Mouse (Mus musculus): ENCODE measurements around the gene Pnmal1. TPM values are rescaled to one million over a fixed set of nuclear protein-coding genes. Genes with fewer than 3 reads are reported as not detected.

Gene Pnmal1
- 100 to 1,000 TPM; 103 to 121 TPM for total RNA-seq (2021)
- long read RNA-seq, experiment 1, full-length matches to known transcripts, result 68 of 88 reads
- long read RNA-seq, experiment 1, partial matches to known transcripts, result 7 of 88 reads
- long read RNA-seq, experiment 1, other reads (novel, unspliced or antisense), result 13 of 88 reads
- long read RNA-seq, experiment 2, full-length matches to known transcripts, result 86 of 120 reads
- long read RNA-seq, experiment 2, partial matches to known transcripts, result 14 of 120 reads
- long read RNA-seq, experiment 2, other reads (novel, unspliced or antisense), result 20 of 120 reads

DNA sequence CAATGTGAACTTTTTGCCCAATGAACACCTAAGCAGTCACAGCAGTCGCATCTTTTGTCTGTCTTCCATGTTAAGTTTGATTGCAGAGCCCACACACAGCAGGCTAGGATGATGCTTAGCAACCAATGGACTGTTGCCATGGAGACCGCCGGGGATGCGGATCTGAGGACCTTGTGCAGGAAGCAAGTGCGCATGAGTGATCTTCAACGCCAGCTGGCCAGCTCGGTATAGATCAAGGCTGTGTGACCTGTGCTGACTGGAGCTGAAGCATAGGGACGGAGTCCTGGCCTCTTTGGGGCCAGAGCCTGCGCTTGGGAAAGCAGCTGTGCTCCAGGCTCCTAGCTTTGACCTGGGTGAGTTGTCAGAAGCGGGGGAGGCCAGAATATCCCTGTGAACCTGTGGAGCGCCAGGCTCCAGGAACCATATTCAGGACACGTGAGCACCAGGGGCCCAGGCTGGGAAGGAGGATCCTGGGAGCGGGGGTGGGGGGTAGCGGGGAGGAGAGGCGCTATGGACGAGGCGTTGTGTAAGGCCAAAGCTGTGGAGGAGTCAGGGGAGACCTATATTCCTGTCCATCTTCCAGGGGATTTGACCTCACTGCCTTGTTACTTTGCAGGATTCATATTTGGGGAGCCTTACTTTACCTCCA lies at the start of gene Pnmal1:
Gene Pnmal1 (plus strand): TSS at position 141 of the 649 bp plus-strand sequence.
- peak within 1 kb of the TSS; percentile 99 for H3K27ac ChIP-seq
- peak; percentile 93 to 95 for DNase-seq (ENCODE audit: low spot score in 2 of 2)
- TF ChIP-seq CTCF (conservative IDR thresholded peaks at IDR 0.05), result no peak
- H3K4me3 ChIP-seq, result peak within 1 kb of the TSS; percentile 71

DNA sequence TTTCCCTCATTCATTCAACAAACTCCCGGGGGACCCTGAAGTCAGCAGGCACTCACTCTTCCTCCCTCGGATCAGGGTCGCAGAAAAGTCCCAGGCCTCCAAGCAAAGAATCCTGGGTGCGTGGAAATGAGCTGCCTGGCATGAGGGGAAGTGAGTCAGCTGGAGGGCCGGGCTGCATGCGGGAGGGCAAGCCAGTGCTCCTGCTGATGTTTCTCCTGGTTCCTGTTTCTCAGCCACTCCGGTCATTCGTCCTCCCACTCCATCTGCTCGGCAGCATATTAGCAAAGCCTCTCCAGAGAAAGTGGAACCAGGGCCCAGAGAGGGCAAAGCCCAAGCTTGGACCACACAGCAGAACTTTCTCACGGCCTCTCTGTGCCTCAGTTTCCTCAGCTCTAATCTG lies 49.6 kb upstream of the Pnmal1 start:
- DNase-seq (ENCODE audit: low spot score in 2 of 2), result no peak
- no peak overlapping the region for H3K4me3 ChIP-seq
- H3K27ac ChIP-seq, result no peak overlapping the region
- TF ChIP-seq CTCF (conservative IDR thresholded peaks at IDR 0.05), result no peak

DNA sequence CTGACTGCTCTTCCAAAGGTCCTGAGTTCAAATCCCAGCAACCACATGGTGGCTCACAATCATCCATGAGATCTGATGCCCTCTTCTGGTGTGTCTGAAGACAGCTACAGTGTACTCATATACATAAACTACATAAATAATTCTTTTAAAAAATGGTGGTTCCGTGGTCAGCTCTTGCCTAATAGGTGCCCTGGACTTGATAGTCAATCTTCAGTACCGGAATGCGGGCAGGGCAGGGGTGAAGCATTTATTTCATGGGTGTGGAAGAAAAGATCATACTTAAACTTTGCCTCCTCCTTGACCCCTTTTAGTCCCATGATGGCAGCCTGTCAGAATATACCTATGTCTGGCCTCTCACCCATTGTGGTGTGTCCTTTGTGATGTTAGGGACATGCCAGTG lies 47.6 kb upstream of the Pnmal1 start:
- no peak overlapping the region for H3K27ac ChIP-seq
- DNase-seq (ENCODE audit: low spot score in 2 of 2), result no peak
- 0 out of 2 replicates have a peak, but pooled peaks have one; percentile 8 for TF ChIP-seq CTCF (conservative IDR thresholded peaks at IDR 0.05)

DNA sequence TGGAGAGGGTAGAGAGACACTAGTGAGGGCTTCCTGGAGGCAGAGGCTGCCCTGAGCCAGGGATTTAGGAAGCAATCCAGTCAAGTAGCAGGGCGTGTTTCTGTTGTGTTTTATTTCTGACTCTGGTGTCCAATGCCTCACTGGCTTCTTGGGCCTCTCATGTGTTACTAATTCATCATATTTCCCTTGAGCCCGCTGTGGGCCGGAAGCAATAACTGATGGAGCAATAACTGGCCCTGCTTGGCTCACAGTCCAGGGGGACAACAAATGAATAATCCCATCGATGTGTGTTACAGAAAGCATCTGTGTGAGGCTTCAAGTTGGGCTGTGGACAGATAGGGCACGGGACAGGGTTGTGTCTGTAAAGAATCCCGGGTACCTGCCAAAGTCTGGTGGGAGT lies 47.1 kb upstream of the Pnmal1 start:
- no peak overlapping the region for H3K27ac ChIP-seq
- DNase-seq (ENCODE audit: low spot score in 2 of 2), result no peak
- H3K4me3 ChIP-seq, result no peak overlapping the region
- TF ChIP-seq CTCF (conservative IDR thresholded peaks at IDR 0.05), result no peak

More for the DNA sequence above, 47.6 kb upstream of the Pnmal1 start:
- H3K4me3 ChIP-seq, result no peak overlapping the region

DNA sequence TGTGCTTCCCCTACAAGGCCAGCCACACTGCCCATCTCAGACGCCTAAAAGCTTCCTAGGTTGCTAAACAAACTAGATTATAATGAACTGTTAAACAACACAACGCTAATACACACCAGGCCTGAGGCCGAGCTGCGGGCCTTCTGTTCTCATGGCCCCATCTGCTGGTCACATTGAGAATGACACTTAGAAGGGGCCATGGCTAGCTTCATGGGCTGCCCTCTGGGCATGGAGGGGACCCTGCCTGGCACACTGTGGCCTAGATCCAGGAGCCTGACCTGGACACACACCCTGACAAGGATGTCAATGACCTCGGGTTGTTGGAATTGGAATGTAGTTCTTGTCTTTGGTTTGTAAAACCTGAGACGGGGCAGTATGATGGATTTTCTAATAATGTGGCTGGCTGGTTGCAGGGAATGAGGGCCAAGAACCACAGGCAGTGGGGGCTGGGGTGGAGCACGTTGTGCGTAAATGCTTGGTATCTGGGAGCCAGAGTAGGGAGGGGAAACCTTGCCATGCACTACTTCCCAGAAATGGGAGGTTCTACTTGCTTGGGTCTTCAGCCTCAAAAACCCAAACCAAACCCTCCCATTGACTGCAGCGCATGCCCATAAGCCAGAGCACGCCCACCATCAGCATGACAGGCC lies 45.5 kb upstream of the Pnmal1 start:
- peak in 1 of 2 experiments; percentile 81 for DNase-seq (ENCODE audit: low spot score in 2 of 2)
- H3K4me3 ChIP-seq, result no peak overlapping the region
- peak; percentile 96 for TF ChIP-seq CTCF (conservative IDR thresholded peaks at IDR 0.05)
- H3K27ac ChIP-seq, result peak overlapping the region; percentile 50; the same call in 1 of the 2 replicates

DNA sequence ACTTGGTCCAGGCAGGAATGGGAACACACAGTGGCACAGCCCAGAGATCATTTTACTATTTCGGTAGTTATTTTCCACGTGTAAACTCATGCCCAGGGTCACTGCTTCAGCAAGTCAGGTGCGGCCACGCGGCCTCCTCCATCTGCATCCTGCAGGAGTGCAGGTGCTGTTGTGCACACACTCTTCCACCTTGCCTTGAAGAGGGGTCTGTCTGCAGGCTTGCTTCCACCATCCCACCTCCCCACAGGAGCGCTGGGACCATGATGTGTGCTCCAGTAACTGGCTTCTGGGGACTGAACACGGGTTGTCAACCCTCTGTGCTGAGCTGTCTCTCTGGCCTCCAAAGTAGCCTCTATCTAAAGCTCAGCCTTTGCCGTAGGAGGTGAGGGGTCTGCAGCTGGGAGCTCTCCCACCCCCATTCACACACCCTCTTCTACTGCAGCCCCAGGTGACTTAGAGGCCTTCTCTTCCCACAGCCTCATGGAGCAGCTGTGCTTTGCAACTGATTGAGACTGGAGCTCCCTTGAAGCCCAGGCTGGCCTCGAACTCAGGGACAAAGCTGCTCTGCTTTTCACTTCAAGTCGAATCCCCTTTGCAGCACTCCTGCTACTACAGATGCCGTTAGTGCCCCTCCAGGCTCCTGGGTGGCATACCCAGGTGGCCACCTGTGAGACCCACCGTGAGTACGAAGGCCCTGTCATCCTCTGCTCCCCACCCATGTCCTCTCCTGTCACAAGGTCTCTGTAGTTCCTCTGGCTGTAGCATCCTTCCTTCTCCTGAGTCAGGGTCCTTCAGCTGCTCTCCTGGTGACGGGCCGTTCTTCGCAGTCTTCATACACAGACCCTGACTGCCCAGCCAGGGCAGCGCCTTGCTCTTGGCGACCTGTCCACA lies 44.8 kb upstream of the Pnmal1 start:
- Histone ChIP-seq H3K27ac (peak overlapping the region; percentile 50; the same call in 1 of the 2 replicates), H3K4me3 (no peak overlapping the region)
- no peak for TF ChIP-seq CTCF (conservative IDR thresholded peaks at IDR 0.05)
- DNase-seq (ENCODE audit: low spot score in 2 of 2), result no peak

DNA sequence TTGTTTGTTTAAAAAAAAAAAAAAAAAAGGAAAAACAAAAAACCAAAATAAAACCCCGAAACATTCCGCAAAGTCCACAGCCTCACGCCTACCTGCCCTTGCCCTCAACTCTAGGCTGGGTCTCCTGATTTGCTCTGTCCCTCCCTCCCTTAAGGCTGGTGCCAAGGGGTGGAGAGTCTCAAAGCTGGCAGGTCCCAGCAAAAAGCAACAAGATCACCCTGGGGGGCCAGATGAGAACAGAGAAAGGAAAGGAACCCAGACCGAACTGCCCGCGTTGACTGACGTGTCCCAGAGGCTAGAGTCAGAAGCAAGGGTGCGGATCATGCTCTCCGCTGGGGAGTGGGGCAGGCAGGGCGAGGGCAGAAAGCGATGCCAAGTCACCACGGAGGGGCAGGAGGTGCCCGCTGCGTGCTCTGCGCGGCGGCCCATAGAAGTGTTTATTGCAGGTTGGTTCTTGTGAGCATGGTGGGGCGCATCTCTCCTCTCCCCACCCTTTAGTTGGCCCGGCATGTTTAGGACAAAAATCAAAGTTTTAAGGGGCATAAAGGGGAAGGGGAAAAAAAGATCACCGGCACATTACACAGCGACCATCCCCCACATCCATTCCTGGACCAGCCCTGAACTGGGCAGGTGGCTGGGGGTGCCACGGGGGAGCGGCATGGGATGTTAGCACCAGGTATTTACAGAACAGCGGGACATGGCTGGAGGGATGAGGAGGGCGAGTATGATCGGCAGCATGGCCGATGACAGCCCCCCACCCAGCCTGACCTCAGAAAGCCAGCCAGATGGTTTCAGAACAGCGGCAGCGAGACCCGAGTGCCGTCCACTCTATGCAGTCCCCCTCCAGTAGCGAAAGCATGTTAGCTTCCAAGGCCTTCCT lies 43.8 kb upstream of the Pnmal1 start:
- H3K4me3 ChIP-seq, result no peak overlapping the region
- no peak for TF ChIP-seq CTCF (conservative IDR thresholded peaks at IDR 0.05)
- DNase-seq (ENCODE audit: low spot score in 2 of 2), result no peak
- peak overlapping the region; percentile 87 for H3K27ac ChIP-seq

DNA sequence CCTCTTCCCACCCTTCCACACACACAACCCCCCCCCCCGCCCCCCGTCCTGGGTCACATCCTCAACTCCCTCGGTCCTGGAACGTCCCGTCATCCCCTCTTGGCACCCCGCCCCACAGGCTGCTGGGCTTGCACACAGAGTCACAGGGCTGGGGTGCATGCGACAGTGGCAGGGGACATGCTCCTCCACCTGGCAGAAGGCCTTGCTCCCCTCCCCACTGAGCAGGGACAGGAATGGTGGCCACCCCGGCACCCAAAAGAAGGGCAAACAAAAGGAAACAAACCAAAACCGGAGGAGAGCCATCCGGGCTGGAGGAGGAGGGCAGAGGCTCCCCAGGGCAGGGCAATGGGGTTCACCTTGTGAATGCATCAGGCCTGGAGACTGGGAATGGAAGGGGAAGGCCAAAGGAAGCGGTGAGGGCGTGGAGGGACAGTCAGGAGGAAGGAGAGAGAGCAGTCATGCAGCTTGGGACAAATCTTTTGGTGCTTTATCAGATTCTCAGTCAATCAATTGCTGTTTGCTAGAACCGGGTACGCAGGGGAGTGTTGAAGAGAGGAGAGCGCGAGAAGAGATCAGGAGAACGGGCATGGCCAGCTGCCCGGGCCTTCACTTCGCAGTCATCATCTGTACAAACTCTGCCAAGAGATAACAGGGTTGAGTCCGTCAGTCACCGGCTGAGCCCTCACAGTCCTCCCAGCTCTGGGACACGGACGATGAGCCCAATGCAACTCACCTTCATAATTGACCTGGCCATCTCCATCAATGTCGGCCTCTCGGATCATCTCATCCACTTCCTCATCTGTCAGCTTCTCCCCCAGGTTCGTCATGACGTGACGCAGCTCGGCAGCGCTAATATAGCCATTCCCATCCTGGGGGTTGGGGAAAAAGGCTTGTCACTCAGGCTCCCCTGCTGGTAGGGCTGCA lies 42.9 kb upstream of the Pnmal1 start:
- Histone ChIP-seq H3K4me3 (no peak overlapping the region), H3K27ac (peak overlapping the region; percentile 87)
- peak; percentile 30 for TF ChIP-seq CTCF (conservative IDR thresholded peaks at IDR 0.05)
- no peak for DNase-seq (ENCODE audit: low spot score in 2 of 2)

DNA sequence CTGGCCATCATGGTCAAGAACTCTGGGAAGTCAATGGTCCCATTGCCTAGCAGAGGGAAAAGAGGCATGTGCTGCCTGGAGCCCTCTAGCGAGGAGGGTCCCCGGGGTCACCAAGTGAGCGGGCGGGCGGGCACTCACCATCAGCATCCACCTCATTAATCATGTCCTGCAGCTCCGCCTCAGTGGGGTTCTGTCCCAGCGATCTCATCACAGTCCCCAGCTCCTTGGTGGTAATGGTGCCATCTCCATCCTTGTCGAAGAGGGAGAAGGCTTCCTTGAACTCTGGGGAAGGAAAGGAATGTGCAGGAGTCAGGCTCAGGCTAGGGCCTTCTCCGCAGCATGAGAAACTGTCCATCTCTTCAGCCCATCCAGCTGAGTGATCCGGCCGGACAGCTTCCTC lies 42.0 kb upstream of the Pnmal1 start:
- Histone ChIP-seq H3K27ac (peak overlapping the region; percentile 87), H3K4me3 (no peak overlapping the region)
- no peak for TF ChIP-seq CTCF (conservative IDR thresholded peaks at IDR 0.05)
- no peak for DNase-seq (ENCODE audit: low spot score in 2 of 2)

DNA sequence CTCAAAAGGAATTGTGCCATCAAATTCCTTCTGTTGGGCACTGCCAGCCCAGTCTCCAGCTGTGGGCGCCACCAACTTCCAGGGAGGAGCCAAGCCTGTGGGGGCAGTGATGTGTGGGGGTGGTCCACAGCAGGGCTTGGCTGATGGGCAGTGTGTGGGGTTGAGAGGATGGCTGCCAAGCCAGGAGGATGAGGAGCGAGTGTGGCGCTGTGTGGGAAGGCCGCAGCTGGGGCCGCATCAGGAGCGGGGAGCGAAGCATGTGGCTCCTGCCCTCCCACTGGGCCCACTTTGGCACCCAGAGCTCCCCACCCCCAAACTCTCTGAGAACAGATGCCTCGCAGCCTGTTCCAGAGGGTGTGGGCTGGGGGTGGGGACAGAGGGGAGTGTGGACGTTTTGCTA lies 41.5 kb upstream of the Pnmal1 start:
- peak; percentile 78 to 81 for DNase-seq (ENCODE audit: low spot score in 2 of 2)
- peak overlapping the region; percentile 87 for H3K27ac ChIP-seq
- no peak for TF ChIP-seq CTCF (conservative IDR thresholded peaks at IDR 0.05)
- H3K4me3 ChIP-seq, result no peak overlapping the region

DNA sequence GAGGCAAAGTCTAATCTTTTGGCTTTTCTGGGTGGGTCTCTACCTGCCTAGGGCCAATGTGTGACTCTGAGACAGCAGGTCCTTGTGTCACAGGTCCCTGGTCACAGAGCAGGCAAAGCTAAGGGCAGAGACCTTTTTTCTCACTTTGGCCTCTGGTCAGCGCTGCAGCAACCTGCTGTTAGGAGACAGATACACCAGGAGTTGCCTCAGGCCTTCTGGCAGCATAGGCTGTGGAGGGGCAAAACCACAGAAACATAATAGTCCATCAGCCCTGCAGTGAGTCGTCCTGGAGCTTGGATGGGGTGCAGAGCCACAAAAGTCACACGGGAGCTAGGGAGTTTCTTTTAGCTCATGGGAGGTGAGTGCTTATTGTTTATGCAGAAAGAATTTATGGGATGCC lies 40.8 kb upstream of the Pnmal1 start:
- Histone ChIP-seq H3K4me3 (peak overlapping the region; percentile 25; the same call in 1 of the 2 replicates), H3K27ac (peak overlapping the region; percentile 87)
- TF ChIP-seq CTCF (conservative IDR thresholded peaks at IDR 0.05), result no peak
- DNase-seq (ENCODE audit: low spot score in 2 of 2), result no peak

All from layer of hippocampus, adult 2 months (tissue).